Mouse (Mus musculus): ENCODE data around the gene Clstn1. TPM values are rescaled to one million over a fixed set of nuclear protein-coding genes. Genes with fewer than 3 reads are reported as not detected.

The Clstn1 gene
- total and polyA plus RNA-seq, 2 experiments from 2014 or later: 209 to 565 TPM

DNA sequence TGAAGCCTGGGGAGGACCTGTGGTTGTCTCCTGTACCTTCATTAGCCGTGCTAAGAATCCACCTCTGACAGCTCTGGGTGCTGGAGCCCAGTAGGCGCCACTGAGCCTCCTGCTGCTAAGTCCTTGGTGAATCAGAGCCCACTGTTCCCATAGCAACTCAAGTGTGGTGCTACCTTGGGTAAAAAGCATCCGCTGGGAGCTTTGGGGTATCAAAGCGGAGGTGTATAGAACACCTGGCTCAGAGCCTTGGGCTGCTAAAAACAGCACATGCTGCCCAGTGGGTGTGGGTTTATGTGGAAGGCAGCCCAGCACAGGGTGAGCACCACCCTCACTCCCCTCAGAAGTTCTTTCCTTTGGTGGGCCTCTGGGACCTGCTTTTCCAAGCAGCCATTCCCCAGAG is 30.2 kb upstream of the Clstn1 start:
- DNase-seq (ENCODE audit: low spot score): no peak
- no peaks in the 10 kb centered on the region for H3K27me3 ChIP-seq (ENCODE audit: insufficient read depth, low read length)
- no peak overlapping the region for H3K9ac ChIP-seq (replicated peaks; ENCODE audit: low read length, poor library complexity, severe bottlenecking)
- no peaks in the 10 kb centered on the region for H3K9me3 ChIP-seq (ENCODE audit: low read length)
- H3K27ac ChIP-seq (ENCODE audit: low read depth, low read length): no peak overlapping the region
- H3K36me3 ChIP-seq (ENCODE audit: insufficient read depth, low read length): peaks cover 17% of the 10 kb centered on the region
- TF ChIP-seq CTCF (IDR thresholded peaks at IDR 0.05): no peak
- WGBS: 75% methylated on average over 4 of the region's 4 CpGs
- no peak for ATAC-seq (ENCODE audit: low FRiP score)
- no peak overlapping the region for H3K4me2 ChIP-seq (ENCODE audit: low read depth, low read length, poor library complexity, severe bottlenecking)
- no peaks in the 10 kb centered on the region for H3K4me1 ChIP-seq (ENCODE audit: insufficient read depth, low read length)
- H3K4me3 ChIP-seq (ENCODE audit: low read depth, low read length): no peak overlapping the region

DNA sequence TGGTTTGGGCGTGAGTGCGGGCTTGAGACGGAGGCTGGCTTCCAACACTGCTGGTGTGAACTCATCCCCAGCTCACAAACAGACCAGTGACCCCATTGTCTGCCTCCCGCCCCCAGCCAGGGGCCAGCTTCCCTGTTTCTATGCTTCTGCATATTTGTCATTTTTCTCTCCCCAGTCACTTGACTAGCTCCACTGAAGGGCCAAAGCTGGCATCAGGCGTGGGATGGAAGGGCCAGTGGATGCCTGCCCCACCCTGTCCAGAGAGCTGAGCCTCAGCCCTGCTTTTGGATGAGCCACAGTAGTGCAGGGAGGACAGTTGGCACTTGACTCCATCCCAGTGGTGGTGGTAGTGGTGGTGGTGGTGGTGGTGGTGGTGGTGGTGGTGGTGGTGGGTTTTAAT is 28.4 kb upstream of the Clstn1 start:
- ATAC-seq (ENCODE audit: low FRiP score): no peak
- TF ChIP-seq CTCF (IDR thresholded peaks at IDR 0.05): no peak
- no peak overlapping the region for H3K4me2 ChIP-seq (ENCODE audit: low read depth, low read length, poor library complexity, severe bottlenecking)
- no peaks in the 10 kb centered on the region for H3K27me3 ChIP-seq (ENCODE audit: insufficient read depth, low read length)
- no peak overlapping the region for H3K4me3 ChIP-seq (ENCODE audit: low read depth, low read length)
- H3K9me3 ChIP-seq (ENCODE audit: low read length): no peaks in the 10 kb centered on the region
- WGBS: 94% methylated on average over 5 of the region's 5 CpGs
- DNase-seq (ENCODE audit: low spot score): no peak
- H3K36me3 ChIP-seq (ENCODE audit: insufficient read depth, low read length): peaks cover 9% of the 10 kb centered on the region
- no peak overlapping the region for H3K9ac ChIP-seq (replicated peaks; ENCODE audit: low read length, poor library complexity, severe bottlenecking)
- H3K4me1 ChIP-seq (ENCODE audit: insufficient read depth, low read length): no peaks in the 10 kb centered on the region
- no peak overlapping the region for H3K27ac ChIP-seq (ENCODE audit: low read depth, low read length)

DNA sequence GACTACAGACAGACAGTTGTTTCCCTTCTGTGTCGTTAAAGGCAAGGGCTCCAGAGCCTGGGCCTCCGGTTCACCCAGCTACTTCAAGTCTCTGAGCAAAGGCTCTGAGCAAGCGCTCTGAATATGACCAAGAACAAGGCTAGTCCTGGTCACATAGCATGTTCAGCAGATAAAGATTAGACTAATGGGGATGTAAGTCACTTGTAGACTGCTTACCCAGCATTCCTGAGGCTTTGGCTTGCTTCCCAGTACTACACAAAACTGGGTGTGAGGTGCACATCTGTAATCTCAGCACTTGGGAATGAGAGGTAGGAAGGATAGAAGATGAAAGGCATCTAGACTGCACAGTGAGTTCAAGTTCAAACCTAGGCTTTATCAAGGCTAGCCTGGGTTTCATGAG is 27.9 kb upstream of the Clstn1 start:
- Histone ChIP-seq H3K27me3 (ENCODE audit: insufficient read depth, low read length) (no peaks in the 10 kb centered on the region), H3K9me3 (ENCODE audit: low read length) (no peaks in the 10 kb centered on the region), H3K4me2 (ENCODE audit: low read depth, low read length, poor library complexity, severe bottlenecking) (no peak overlapping the region), H3K4me3 (ENCODE audit: low read depth, low read length) (no peak overlapping the region), H3K9ac (replicated peaks; ENCODE audit: low read length, poor library complexity, severe bottlenecking) (no peak overlapping the region), H3K4me1 (ENCODE audit: insufficient read depth, low read length) (no peaks in the 10 kb centered on the region), H3K27ac (ENCODE audit: low read depth, low read length) (no peak overlapping the region), H3K36me3 (ENCODE audit: insufficient read depth, low read length) (peaks cover 9% of the 10 kb centered on the region)
- ATAC-seq (ENCODE audit: low FRiP score) (no peak), DNase-seq (ENCODE audit: low spot score) (no peak)
- WGBS: 74% methylated on average over 3 of the region's 3 CpGs
- no peak for TF ChIP-seq CTCF (IDR thresholded peaks at IDR 0.05)

DNA sequence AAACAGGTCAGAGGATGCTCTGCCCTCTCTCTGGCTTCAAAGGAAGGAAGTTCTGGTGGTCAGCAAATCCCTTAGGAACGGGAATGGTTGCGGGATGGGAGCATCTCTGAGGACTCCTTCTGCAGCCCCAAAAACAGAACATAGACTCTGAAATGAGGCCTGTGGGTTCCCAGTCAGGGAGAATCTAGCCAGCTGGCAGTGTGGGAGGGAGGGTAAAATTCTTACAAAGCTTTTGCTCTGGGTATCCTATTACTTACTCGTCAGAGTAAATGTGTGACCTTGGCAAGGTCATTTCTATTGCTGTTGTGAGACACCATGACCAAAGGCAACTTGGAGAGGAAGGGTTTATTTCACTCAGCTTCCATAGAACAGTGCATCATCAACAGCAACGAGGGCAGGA is 24.9 kb upstream of the Clstn1 start:
- H3K27ac ChIP-seq (ENCODE audit: low read depth, low read length): no peak overlapping the region
- no peak overlapping the region for H3K9ac ChIP-seq (replicated peaks; ENCODE audit: low read length, poor library complexity, severe bottlenecking)
- H3K4me2 ChIP-seq (ENCODE audit: low read depth, low read length, poor library complexity, severe bottlenecking): no peak overlapping the region
- TF ChIP-seq CTCF (IDR thresholded peaks at IDR 0.05): no peak
- H3K36me3 ChIP-seq (ENCODE audit: insufficient read depth, low read length): peaks cover 7% of the 10 kb centered on the region
- H3K4me3 ChIP-seq (ENCODE audit: low read depth, low read length): no peak overlapping the region
- ATAC-seq (ENCODE audit: low FRiP score) (no peak), DNase-seq (ENCODE audit: low spot score) (no peak)
- H3K9me3 ChIP-seq (ENCODE audit: low read length): no peaks in the 10 kb centered on the region
- H3K27me3 ChIP-seq (ENCODE audit: insufficient read depth, low read length): no peaks in the 10 kb centered on the region
- 87% methylated on average over 4 of the region's 4 CpGs for WGBS
- H3K4me1 ChIP-seq (ENCODE audit: insufficient read depth, low read length): peaks cover 4% of the 10 kb centered on the region

DNA sequence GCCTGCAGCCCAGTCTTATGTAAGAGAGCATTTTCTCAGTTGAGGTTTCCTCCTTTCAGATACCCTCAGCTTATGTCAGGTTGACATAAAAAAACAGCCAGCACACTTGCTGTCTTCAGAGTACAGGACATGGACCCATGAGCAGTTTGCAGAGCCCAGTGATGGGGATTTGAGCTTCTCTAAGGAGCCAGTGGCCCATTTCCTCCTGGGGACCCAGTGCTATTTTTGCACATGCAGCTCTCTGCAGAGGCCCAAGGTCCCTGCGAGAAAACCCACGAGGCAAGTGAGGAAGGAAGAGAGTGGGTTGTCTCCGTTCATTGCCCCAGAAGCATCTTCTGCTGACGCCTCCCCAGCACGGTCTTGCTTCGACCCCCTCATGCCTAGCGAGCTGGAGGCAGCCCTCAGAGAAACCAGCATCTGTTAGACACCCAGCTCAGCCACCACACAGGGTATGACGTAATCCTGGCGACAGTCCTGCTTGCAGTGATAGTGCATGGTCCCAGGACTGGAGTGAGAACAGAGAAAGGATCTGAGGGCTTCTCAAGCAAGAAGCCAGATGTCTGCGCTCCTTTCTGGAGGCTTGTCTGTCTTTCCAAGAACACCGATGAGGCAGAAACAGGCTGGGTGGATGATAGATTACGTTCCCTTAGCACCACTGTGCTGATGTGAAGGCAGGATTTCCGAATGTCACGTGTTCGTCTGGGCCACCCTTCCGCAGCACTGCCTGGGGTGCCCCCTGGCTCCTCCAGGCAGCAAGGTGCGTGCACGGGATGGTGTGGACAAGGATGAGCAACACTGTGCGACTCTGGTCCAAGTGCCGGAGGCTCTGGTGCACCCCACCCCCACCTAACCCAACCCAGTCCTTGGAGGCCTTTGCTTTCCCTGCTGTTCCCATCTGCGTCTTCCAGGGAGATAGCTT is 24.0 kb upstream of the Clstn1 start:
- no peak for TF ChIP-seq CTCF (IDR thresholded peaks at IDR 0.05)
- H3K4me3 ChIP-seq (ENCODE audit: low read depth, low read length): no peak overlapping the region
- H3K9ac ChIP-seq (replicated peaks; ENCODE audit: low read length, poor library complexity, severe bottlenecking): 0 out of 2 replicates have a peak overlapping the region, but pooled peaks have one; percentile 24
- H3K4me2 ChIP-seq (ENCODE audit: low read depth, low read length, poor library complexity, severe bottlenecking): 0 out of 2 replicates have a peak overlapping the region, but pooled peaks have one; percentile 6
- 45% methylated on average over 21 of the region's 21 CpGs for WGBS
- peaks cover 7% of the 10 kb centered on the region for H3K36me3 ChIP-seq (ENCODE audit: insufficient read depth, low read length)
- ATAC-seq (ENCODE audit: low FRiP score): peak; percentile 44; the same call in 1 of the 2 replicates
- no peaks in the 10 kb centered on the region for H3K9me3 ChIP-seq (ENCODE audit: low read length)
- H3K27me3 ChIP-seq (ENCODE audit: insufficient read depth, low read length): no peaks in the 10 kb centered on the region
- peak overlapping the region; percentile 69 for H3K27ac ChIP-seq (ENCODE audit: low read depth, low read length)
- peaks cover 4% of the 10 kb centered on the region for H3K4me1 ChIP-seq (ENCODE audit: insufficient read depth, low read length)
- DNase-seq (ENCODE audit: low spot score): peak; percentile 64

DNA sequence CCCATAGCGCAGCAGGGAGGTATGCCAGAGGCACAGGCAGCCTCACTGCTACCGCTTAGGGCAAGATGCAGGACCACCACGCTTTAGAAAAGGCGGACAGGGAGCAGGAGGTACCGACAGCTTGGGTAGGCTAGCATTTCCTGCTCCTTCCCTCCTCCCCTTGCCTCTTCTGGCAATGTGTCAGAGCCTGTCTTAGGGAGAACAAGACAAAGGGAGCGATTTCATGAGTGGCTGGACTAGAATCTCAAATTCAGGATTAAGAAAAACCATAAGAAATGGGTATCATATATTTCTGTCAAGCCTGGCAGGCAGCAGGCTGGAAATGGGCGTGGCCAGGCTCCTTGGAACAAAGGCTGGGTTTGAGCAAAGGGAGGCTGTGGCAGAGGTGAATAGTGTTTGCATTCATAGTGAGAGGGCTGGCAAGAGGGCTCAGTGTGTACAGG is 23.3 kb upstream of the Clstn1 start:
- TF ChIP-seq CTCF (IDR thresholded peaks at IDR 0.05): no peak
- 0 out of 2 replicates have a peak overlapping the region, but pooled peaks have one; percentile 6 for H3K4me2 ChIP-seq (ENCODE audit: low read depth, low read length, poor library complexity, severe bottlenecking)
- H3K27ac ChIP-seq (ENCODE audit: low read depth, low read length): peak overlapping the region; percentile 69
- DNase-seq (ENCODE audit: low spot score) (peak; percentile 82), ATAC-seq (ENCODE audit: low FRiP score) (peak; percentile 28; the same call in 1 of the 2 replicates)
- 10% methylated on average over 7 of the region's 7 CpGs for whole genome bisulfite sequencing
- H3K4me1 ChIP-seq (ENCODE audit: insufficient read depth, low read length): peaks cover 4% of the 10 kb centered on the region
- H3K36me3 ChIP-seq (ENCODE audit: insufficient read depth, low read length): peaks cover 1% of the 10 kb centered on the region
- H3K4me3 ChIP-seq (ENCODE audit: low read depth, low read length): no peak overlapping the region
- no peaks in the 10 kb centered on the region for H3K9me3 ChIP-seq (ENCODE audit: low read length)
- H3K9ac ChIP-seq (replicated peaks; ENCODE audit: low read length, poor library complexity, severe bottlenecking): no peak overlapping the region
- no peaks in the 10 kb centered on the region for H3K27me3 ChIP-seq (ENCODE audit: insufficient read depth, low read length)

All from midbrain, postnatal 0 days (tissue).